Mouse (Mus musculus): Measurements from ENCODE around the gene Ltbp2. TPM values are rescaled to one million over a fixed set of nuclear protein-coding genes. Genes with fewer than 3 reads are reported as not detected.
A peak's percentile ranks its signal among the peaks of the same experiment; 100 is the strongest.

Gene Ltbp2
- 0.04 and 0.14 TPM in 2 replicates for polyA plus RNA-seq (2014; fragmentation: Nextera tagmentation; extraction: Ambion mirVana)

DNA sequence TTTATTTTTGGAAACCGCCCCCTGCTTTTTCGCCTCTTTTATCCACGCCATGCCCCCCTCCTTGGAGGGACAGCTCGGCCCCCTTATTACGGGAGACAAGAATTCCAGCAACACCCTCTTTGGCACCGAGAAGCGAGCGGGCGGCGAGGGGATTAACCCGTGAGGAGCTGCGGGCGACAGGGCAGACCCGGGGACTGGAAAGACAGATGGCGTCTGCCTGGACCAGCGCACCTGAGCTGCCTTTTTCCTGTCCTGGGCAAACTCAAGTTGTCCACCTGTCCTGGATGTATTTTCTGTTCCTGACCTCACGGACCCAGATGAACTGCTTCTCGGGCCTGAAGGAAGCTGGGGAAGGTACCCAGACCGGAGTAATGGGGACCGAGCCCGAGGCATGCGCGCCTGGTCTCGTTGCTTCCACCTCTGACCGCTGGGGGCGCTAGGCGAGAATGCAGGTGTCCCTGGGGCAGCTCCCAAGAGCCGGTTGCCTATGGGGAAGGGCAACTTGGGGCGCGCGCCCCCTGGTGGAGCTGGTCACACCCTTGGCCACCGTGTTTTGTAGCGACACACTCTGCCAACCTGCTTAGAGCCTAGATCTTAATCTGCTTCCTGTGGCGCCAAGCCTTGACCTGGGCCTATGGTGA is at the start of gene Ltbp2:
Gene Ltbp2, minus strand, starts transcription at position 52 of the 641 bp plus-strand sequence.
- Histone ChIP-seq H3K4me3 (ENCODE audit: low read depth, low read length) (peak within 1 kb of the TSS; percentile 27), H3K9me3 (replicated peaks; ENCODE audit: control insufficient read depth, low read length) (no peaks in the 10 kb centered on the region), H3K36me3 (replicated peaks; ENCODE audit: control insufficient read depth, insufficient read depth, low read depth, low read length) (no peaks in the 10 kb centered on the region), H3K27me3 (ENCODE audit: control insufficient read depth, insufficient read depth, low read length) (peaks cover 38% of the 10 kb centered on the region), H3K9ac (replicated peaks; ENCODE audit: low read length) (no peak within 1 kb of the TSS), H3K27ac (replicated peaks; ENCODE audit: low read depth, low read length) (no peak within 1 kb of the TSS), H3K4me2 (ENCODE audit: low read depth, low read length) (peak within 1 kb of the TSS; percentile 47), H3K4me1 (ENCODE audit: control insufficient read depth, insufficient read depth, low read length) (peaks cover 2% of the 10 kb centered on the region; the same call in 1 of the 2 replicates)
- DNase-seq (ENCODE audit: low spot score) (peak; percentile 76), ATAC-seq (replicated peaks; ENCODE audit: insufficient number of reproducible peaks, low FRiP score, low TSS enrichment, low read depth) (peak; percentile 57; the same call in 1 of the 2 replicates)
- 1% methylated on average over 34 of the region's 34 CpGs for WGBS

DNA sequence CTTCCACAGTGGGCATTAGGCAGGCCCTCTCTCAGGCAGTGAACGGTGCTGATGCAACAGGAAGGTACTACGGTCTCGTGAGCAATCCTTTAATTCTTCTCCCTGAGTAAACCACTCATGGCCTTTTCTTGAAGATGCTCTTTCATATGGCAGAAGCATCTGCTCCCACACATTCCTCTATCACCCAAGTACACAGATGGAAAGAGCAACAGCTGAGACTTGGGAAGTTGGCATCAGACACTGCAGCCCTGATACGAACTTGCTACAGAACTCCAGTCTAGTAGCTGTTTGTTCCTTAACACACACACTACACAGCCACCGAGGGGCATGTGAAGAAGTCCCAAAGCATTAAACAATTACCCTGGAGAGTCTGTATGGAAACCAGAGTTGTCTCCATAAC is 48.0 kb upstream of the Ltbp2 start:
- DNase-seq (ENCODE audit: low spot score), result no peak
- H3K4me2 ChIP-seq (ENCODE audit: low read depth, low read length), result no peak overlapping the region
- WGBS, result 89% methylated on average over 5 of the region's 5 CpGs
- ATAC-seq (replicated peaks; ENCODE audit: insufficient number of reproducible peaks, low FRiP score, low TSS enrichment, low read depth), result no peak
- H3K9me3 ChIP-seq (replicated peaks; ENCODE audit: control insufficient read depth, low read length), result no peaks in the 10 kb centered on the region
- no peaks in the 10 kb centered on the region for H3K4me1 ChIP-seq (ENCODE audit: control insufficient read depth, insufficient read depth, low read length)
- no peaks in the 10 kb centered on the region for H3K27me3 ChIP-seq (ENCODE audit: control insufficient read depth, insufficient read depth, low read length)
- peaks cover 2% of the 10 kb centered on the region for H3K36me3 ChIP-seq (replicated peaks; ENCODE audit: control insufficient read depth, insufficient read depth, low read depth, low read length)
- no peak overlapping the region for H3K4me3 ChIP-seq (ENCODE audit: low read depth, low read length)
- no peak overlapping the region for H3K9ac ChIP-seq (replicated peaks; ENCODE audit: low read length)
- no peak overlapping the region for H3K27ac ChIP-seq (replicated peaks; ENCODE audit: low read depth, low read length)

DNA sequence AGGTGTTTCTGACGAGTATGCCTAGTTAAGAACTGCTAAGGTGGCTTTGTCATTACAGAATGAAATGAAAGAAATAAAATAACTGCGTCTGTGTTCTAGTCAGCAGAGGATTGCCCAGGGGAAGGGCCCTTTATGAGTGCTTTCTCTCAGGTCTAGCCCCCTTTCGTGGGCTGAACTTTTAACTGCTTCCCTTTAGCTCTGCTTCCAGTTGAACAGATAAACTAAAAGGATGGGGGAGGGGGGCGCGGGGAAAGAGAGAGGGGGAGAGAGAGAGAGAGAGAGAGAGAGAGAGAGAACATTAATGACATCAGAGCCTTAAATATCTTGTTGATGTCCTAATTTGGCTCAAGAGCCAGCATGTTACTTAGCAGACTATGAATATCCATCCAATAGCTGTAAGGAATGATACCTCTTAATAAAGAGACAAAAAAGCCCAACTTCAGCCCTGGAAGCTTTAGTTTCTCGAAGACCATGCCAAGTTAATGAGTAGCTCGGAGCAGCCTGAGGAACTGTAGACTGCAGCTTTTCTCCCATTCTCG is 45.6 kb upstream of the Ltbp2 start:
- no peak for DNase-seq (ENCODE audit: low spot score)
- 83% methylated on average over 8 of the region's 8 CpGs for whole genome bisulfite sequencing
- no peak overlapping the region for H3K4me3 ChIP-seq (ENCODE audit: low read depth, low read length)
- H3K9me3 ChIP-seq (replicated peaks; ENCODE audit: control insufficient read depth, low read length), result no peaks in the 10 kb centered on the region
- peaks cover 4% of the 10 kb centered on the region; the same call in 1 of the 2 replicates for H3K36me3 ChIP-seq (replicated peaks; ENCODE audit: control insufficient read depth, insufficient read depth, low read depth, low read length)
- no peaks in the 10 kb centered on the region for H3K4me1 ChIP-seq (ENCODE audit: control insufficient read depth, insufficient read depth, low read length)
- no peak overlapping the region for H3K27ac ChIP-seq (replicated peaks; ENCODE audit: low read depth, low read length)
- H3K9ac ChIP-seq (replicated peaks; ENCODE audit: low read length), result no peak overlapping the region
- no peak overlapping the region for H3K4me2 ChIP-seq (ENCODE audit: low read depth, low read length)
- ATAC-seq (replicated peaks; ENCODE audit: insufficient number of reproducible peaks, low FRiP score, low TSS enrichment, low read depth), result no peak
- H3K27me3 ChIP-seq (ENCODE audit: control insufficient read depth, insufficient read depth, low read length), result no peaks in the 10 kb centered on the region

DNA sequence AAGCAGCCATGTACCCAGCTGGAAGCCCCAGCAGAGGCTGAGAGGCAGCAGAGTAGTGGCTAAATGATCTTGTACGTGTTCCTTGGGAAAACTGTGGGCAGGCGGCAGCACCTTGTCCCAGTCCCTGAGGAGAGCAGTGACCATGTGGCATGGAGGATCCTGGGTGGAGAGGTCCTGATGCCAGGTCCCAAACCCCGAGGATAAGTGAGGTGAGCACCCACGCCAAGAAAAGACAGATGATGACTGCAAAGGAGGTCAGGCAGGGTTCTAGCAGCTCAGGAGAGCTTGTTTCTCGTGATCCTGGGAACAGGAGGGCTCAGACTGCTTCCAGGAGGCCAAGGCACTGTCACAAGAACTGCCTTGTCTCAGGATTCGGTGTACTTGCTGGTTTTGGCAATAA is 42.5 kb upstream of the Ltbp2 start:
- WGBS, result 85% methylated on average over 6 of the region's 6 CpGs
- ATAC-seq (replicated peaks; ENCODE audit: insufficient number of reproducible peaks, low FRiP score, low TSS enrichment, low read depth), result no peak

DNA sequence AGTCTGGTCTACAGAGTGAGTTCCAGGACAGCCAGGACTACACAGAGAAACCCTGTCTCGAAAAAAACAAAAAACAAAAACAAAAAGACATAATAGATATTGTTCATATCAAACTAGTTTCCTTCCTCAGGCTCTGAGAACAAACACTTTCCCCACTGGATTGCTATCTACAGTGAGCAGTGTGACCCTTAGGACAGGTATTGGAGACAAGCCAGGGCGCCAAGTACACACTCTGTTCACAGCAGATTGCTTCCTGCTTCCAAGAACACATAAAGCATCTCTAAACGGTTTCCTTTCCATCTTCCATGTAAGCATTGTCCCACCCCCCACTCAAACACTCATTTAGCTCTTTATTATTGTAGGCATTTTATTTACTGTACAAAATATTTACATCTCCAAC is 41.5 kb upstream of the Ltbp2 start:
- Histone ChIP-seq H3K9me3 (replicated peaks; ENCODE audit: control insufficient read depth, low read length) (no peaks in the 10 kb centered on the region), H3K27me3 (ENCODE audit: control insufficient read depth, insufficient read depth, low read length) (no peaks in the 10 kb centered on the region)
- no peak for ATAC-seq (replicated peaks; ENCODE audit: insufficient number of reproducible peaks, low FRiP score, low TSS enrichment, low read depth)

More for the DNA sequence above, 42.5 kb upstream of the Ltbp2 start:
- no peak overlapping the region for H3K27ac ChIP-seq (replicated peaks; ENCODE audit: low read depth, low read length)
- no peak overlapping the region for H3K9ac ChIP-seq (replicated peaks; ENCODE audit: low read length)
- no peak for DNase-seq (ENCODE audit: low spot score)
- no peak overlapping the region for H3K4me3 ChIP-seq (ENCODE audit: low read depth, low read length)
- no peaks in the 10 kb centered on the region for H3K9me3 ChIP-seq (replicated peaks; ENCODE audit: control insufficient read depth, low read length)
- peaks cover 4% of the 10 kb centered on the region; the same call in 1 of the 2 replicates for H3K36me3 ChIP-seq (replicated peaks; ENCODE audit: control insufficient read depth, insufficient read depth, low read depth, low read length)
- no peaks in the 10 kb centered on the region for H3K27me3 ChIP-seq (ENCODE audit: control insufficient read depth, insufficient read depth, low read length)
- no peak overlapping the region for H3K4me2 ChIP-seq (ENCODE audit: low read depth, low read length)
- H3K4me1 ChIP-seq (ENCODE audit: control insufficient read depth, insufficient read depth, low read length), result peaks cover 7% of the 10 kb centered on the region; the same call in 1 of the 2 replicates

DNA sequence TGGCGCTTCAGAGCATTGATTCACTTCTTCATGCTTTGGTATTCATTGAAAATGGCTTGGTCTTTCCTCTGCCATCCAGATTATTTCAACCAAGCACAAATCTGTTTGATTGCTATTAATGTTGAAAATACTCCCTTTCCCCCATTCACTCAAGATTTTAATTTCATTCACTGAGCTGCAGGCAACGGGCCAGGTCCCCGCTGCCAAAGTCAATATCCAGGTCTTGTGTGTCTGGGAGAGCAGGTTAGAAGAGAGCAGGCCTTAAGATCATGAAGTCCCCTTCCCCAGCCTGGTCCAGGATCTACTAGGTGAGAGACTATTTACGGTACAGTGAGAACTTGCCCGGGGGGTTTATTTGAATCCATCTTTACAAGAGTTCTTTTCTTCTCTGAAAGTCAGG is 38.6 kb upstream of the Ltbp2 start:
- Histone ChIP-seq H3K36me3 (replicated peaks; ENCODE audit: control insufficient read depth, insufficient read depth, low read depth, low read length) (peaks cover 2% of the 10 kb centered on the region; the same call in 1 of the 2 replicates), H3K9ac (replicated peaks; ENCODE audit: low read length) (no peak overlapping the region; the same call in 1 of the 2 replicates), H3K4me3 (ENCODE audit: low read depth, low read length) (no peak overlapping the region), H3K4me2 (ENCODE audit: low read depth, low read length) (no peak overlapping the region), H3K27ac (replicated peaks; ENCODE audit: low read depth, low read length) (no peak overlapping the region), H3K27me3 (ENCODE audit: control insufficient read depth, insufficient read depth, low read length) (no peaks in the 10 kb centered on the region), H3K9me3 (replicated peaks; ENCODE audit: control insufficient read depth, low read length) (no peaks in the 10 kb centered on the region), H3K4me1 (ENCODE audit: control insufficient read depth, insufficient read depth, low read length) (peaks cover 7% of the 10 kb centered on the region; the same call in 1 of the 2 replicates)
- DNase-seq (ENCODE audit: low spot score) (no peak), ATAC-seq (replicated peaks; ENCODE audit: insufficient number of reproducible peaks, low FRiP score, low TSS enrichment, low read depth) (no peak)
- WGBS, result 93% methylated on average over 5 of the region's 5 CpGs

More for the DNA sequence above, 41.5 kb upstream of the Ltbp2 start:
- no peak overlapping the region for H3K4me3 ChIP-seq (ENCODE audit: low read depth, low read length)
- no peak overlapping the region for H3K4me2 ChIP-seq (ENCODE audit: low read depth, low read length)
- no peak overlapping the region for H3K27ac ChIP-seq (replicated peaks; ENCODE audit: low read depth, low read length)
- no peak overlapping the region for H3K9ac ChIP-seq (replicated peaks; ENCODE audit: low read length)
- 75% methylated on average over 3 of the region's 3 CpGs for WGBS
- DNase-seq (ENCODE audit: low spot score), result no peak
- peaks cover 4% of the 10 kb centered on the region; the same call in 1 of the 2 replicates for H3K36me3 ChIP-seq (replicated peaks; ENCODE audit: control insufficient read depth, insufficient read depth, low read depth, low read length)
- H3K4me1 ChIP-seq (ENCODE audit: control insufficient read depth, insufficient read depth, low read length), result peaks cover 7% of the 10 kb centered on the region; the same call in 1 of the 2 replicates

DNA sequence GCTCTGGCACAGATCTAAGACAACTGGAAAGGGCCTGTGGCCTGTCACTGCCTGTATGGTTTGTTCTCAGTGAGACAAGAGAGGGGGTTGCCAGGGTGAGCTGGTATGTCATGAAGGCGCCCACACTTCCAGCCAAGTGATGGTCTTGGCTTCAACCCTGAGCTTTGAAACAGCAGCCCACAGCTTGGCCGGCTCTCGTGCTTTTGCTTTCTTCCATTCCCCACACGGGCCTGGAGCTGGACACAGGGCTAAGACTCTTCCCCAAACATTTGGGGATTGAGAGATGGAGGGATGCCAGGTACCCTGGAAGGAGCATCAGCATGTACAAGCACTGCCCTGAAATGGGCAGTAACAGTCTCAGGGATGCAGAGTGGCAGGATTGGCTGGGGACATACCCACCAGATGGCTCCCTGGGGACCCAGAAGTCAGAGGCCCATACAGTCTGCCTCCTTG is 36.3 kb upstream of the Ltbp2 start:
- DNase-seq (ENCODE audit: low spot score) (no peak), ATAC-seq (replicated peaks; ENCODE audit: insufficient number of reproducible peaks, low FRiP score, low TSS enrichment, low read depth) (no peak)
- Histone ChIP-seq H3K27ac (replicated peaks; ENCODE audit: low read depth, low read length) (no peak overlapping the region), H3K4me1 (ENCODE audit: control insufficient read depth, insufficient read depth, low read length) (peaks cover 9% of the 10 kb centered on the region), H3K9ac (replicated peaks; ENCODE audit: low read length) (no peak overlapping the region), H3K27me3 (ENCODE audit: control insufficient read depth, insufficient read depth, low read length) (no peaks in the 10 kb centered on the region), H3K4me2 (ENCODE audit: low read depth, low read length) (no peak overlapping the region), H3K9me3 (replicated peaks; ENCODE audit: control insufficient read depth, low read length) (no peaks in the 10 kb centered on the region), H3K36me3 (replicated peaks; ENCODE audit: control insufficient read depth, insufficient read depth, low read depth, low read length) (no peaks in the 10 kb centered on the region), H3K4me3 (ENCODE audit: low read depth, low read length) (no peak overlapping the region)
- 90% methylated on average over 4 of the region's 4 CpGs for WGBS

DNA sequence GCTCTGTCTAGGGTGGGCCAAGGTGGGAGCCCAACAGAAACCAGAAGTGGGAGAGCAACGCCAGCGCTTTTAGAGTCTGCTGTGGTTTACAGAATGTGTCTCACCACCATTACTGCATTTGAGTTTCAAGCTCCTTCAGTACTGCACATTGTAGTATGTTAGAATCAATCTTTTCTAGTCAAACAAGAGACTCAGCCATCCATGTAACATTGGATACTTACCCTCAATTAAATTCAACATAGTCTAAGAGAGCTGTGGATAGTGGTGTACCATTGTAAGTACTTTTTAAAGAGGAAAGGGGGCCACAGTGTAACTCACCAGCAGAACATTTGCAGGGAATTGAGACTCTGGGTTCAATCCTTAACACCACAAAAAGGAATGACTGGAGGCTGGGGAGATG is 35.3 kb upstream of the Ltbp2 start:
- 84% methylated on average over 2 of the region's 2 CpGs for WGBS
- Histone ChIP-seq H3K4me2 (ENCODE audit: low read depth, low read length) (no peak overlapping the region), H3K27ac (replicated peaks; ENCODE audit: low read depth, low read length) (no peak overlapping the region)

More for the DNA sequence above, 35.3 kb upstream of the Ltbp2 start:
- Histone ChIP-seq H3K27me3 (ENCODE audit: control insufficient read depth, insufficient read depth, low read length) (no peaks in the 10 kb centered on the region), H3K4me3 (ENCODE audit: low read depth, low read length) (no peak overlapping the region), H3K9ac (replicated peaks; ENCODE audit: low read length) (no peak overlapping the region), H3K36me3 (replicated peaks; ENCODE audit: control insufficient read depth, insufficient read depth, low read depth, low read length) (no peaks in the 10 kb centered on the region), H3K4me1 (ENCODE audit: control insufficient read depth, insufficient read depth, low read length) (peaks cover 10% of the 10 kb centered on the region), H3K9me3 (replicated peaks; ENCODE audit: control insufficient read depth, low read length) (no peaks in the 10 kb centered on the region)
- DNase-seq (ENCODE audit: low spot score) (no peak), ATAC-seq (replicated peaks; ENCODE audit: insufficient number of reproducible peaks, low FRiP score, low TSS enrichment, low read depth) (no peak)

All from embryonic facial prominence, embryonic 11.5 days (tissue).